Comparison of ENCODE assay signal across 8 mouse cellular contexts in the genomic region with DNA sequence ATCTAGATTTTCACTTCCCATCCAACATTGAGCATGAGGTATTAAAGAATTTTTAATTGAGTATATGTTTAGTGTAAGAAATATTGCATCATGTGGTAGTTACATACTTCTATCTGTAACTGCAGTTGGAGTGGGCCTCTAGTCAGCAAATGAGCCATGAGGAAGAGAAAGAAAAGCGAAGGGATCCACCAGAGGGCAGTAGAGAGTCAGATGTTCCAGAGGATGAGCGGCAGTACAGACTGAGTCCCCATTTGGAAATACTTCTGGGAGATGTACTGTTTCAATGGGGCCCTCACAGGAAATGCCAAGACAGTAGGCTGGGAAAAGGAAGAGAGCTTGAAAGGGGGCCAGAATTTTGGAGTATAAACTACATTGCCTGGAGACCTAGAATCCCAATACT.
DNase-seq lines count a peak whose midpoint lies in the region; ATAC-seq and TF ChIP-seq lines count a peak whose summit lies in the region.

No protein-coding gene starts in this region.

- no peaks in the 10 kb centered on the region for H3K9me3 ChIP-seq in MEL (replicated peaks; ENCODE audit: insufficient read depth, low read length)
- H3K9me3 ChIP-seq in embryonic facial prominence, embryonic 12.5 days = no peaks in the 10 kb centered on the region
- H3K9me3 ChIP-seq in lung, postnatal 0 days (ENCODE audit: low read length) = no peaks in the 10 kb centered on the region

- 0 out of 2 replicates have a peak, but pooled peaks have one; percentile 10 for ATAC-seq in embryonic facial prominence, embryonic 12.5 days (ENCODE audit: insufficient number of reproducible peaks, insufficient read depth, low FRiP score, low TSS enrichment)
- ATAC-seq in lung, postnatal 0 days = peak; percentile 63
- no peak for ATAC-seq in erythroid progenitor cell, adult 5-6 weeks (replicated peaks; ENCODE audit: low FRiP score, poor library complexity, severe bottlenecking)

- DNase-seq in MEL (ENCODE audit: low read depth, low spot score) = peak; percentile 73
- peak; percentile 66 to 84 for DNase-seq in heart, postnatal 14 days
- peak; percentile 44 for DNase-seq in large intestine, adult 2 months (ENCODE audit: low read depth, low spot score)
- peak; percentile 76 for DNase-seq in lung, postnatal 0 days (ENCODE audit: low spot score)
- peak; percentile 94 for DNase-seq in retina, embryonic 14.5 days (ENCODE audit: low spot score)

- TF ChIP-seq RAD21 in MEL (IDR thresholded peaks at IDR 0.05; ENCODE audit: low read depth, low read length) = peak; percentile 65

- WGBS in bone marrow, adult 2 months = 10% methylated on average over 2 of the region's 2 CpGs
- WGBS in embryonic facial prominence, embryonic 12.5 days = 5% methylated on average over 2 of the region's 2 CpGs
- WGBS in large intestine, adult 2 months = 6% methylated on average over 2 of the region's 2 CpGs
- 0% methylated on average over 2 of the region's 2 CpGs for WGBS in lung, postnatal 0 days

- H3K36me3 ChIP-seq in MEL (ENCODE audit: control insufficient read depth in 1 of 2, insufficient read depth in 2 of 2, low read length in 2 of 2) = no peaks in the 10 kb centered on the region
- H3K36me3 ChIP-seq in embryonic facial prominence, embryonic 12.5 days = no peaks in the 10 kb centered on the region
- H3K36me3 ChIP-seq in lung, postnatal 0 days (ENCODE audit: insufficient read depth, low read length) = no peaks in the 10 kb centered on the region

- TF ChIP-seq POLR2A in MEL (IDR thresholded peaks at IDR 0.05; ENCODE audit: control insufficient read depth in 1 of 2, insufficient read depth in 1 of 2, low read depth in 1 of 2, low read length in 2 of 2, poor library complexity in 1 of 2) = no peak
- TF ChIP-seq POLR2A in bone marrow, adult 2 months (IDR thresholded peaks at IDR 0.05; ENCODE audit: borderline replicate concordance, control insufficient read depth, low read depth, low read length) = no peak

- H3K4me1 ChIP-seq in MEL (ENCODE audit: control insufficient read depth in 1 of 2, insufficient read depth in 2 of 2, low read length in 2 of 2) = no peaks in the 10 kb centered on the region
- H3K4me1 ChIP-seq in bone marrow, adult 2 months (ENCODE audit: control insufficient read depth, insufficient read depth, low read length) = no peaks in the 10 kb centered on the region
- no peaks in the 10 kb centered on the region for H3K4me1 ChIP-seq in embryonic facial prominence, embryonic 12.5 days
- H3K4me1 ChIP-seq in lung, postnatal 0 days (ENCODE audit: insufficient read depth, low read depth, low read length) = no peaks in the 10 kb centered on the region

- intact Hi-C loops in heart, postnatal 14 days (cut with DNase I) = loop anchor here (2.0 kb wide), 1 partner anchor 44 kb away; no protein-coding TSS in a partner anchor

- H3K4me2 ChIP-seq in embryonic facial prominence, embryonic 12.5 days (replicated peaks) = no peak overlapping the region
- H3K4me2 ChIP-seq in lung, postnatal 0 days (replicated peaks; ENCODE audit: low read depth, low read length) = no peak overlapping the region

- H3K79me2 ChIP-seq in MEL (ENCODE audit: control insufficient read depth, insufficient read depth, low read length, poor library complexity) = no peaks in the 10 kb centered on the region

- no peak overlapping the region for H3K27ac ChIP-seq in MEL (ENCODE audit: control insufficient read depth, low read depth, low read length)
- H3K27ac ChIP-seq in bone marrow, adult 2 months (ENCODE audit: control insufficient read depth, insufficient read depth, low read depth, low read length, poor library complexity) = no peak overlapping the region
- no peak overlapping the region for H3K27ac ChIP-seq in embryonic facial prominence, embryonic 12.5 days
- no peak overlapping the region for H3K27ac ChIP-seq in lung, postnatal 0 days (ENCODE audit: low read length)

- H3K4me3 ChIP-seq in MEL (ENCODE audit: control insufficient read depth in 1 of 2, insufficient read depth in 1 of 2, low read depth in 2 of 2, low read length in 2 of 2) = no peak overlapping the region
- no peak overlapping the region for H3K4me3 ChIP-seq in bone marrow, adult 2 months (replicated peaks; ENCODE audit: control insufficient read depth, low read depth, low read length)
- no peak overlapping the region for H3K4me3 ChIP-seq in embryonic facial prominence, embryonic 12.5 days
- no peak overlapping the region for H3K4me3 ChIP-seq in lung, postnatal 0 days (ENCODE audit: low read depth, low read length)

- H3K9ac ChIP-seq in MEL (ENCODE audit: control insufficient read depth, low read depth, low read length, poor library complexity, severe bottlenecking) = no peak overlapping the region
- H3K9ac ChIP-seq in embryonic facial prominence, embryonic 12.5 days = no peak overlapping the region
- no peak overlapping the region for H3K9ac ChIP-seq in lung, postnatal 0 days (replicated peaks; ENCODE audit: low read depth)

- H3K27me3 ChIP-seq in MEL (ENCODE audit: control insufficient read depth in 1 of 2, insufficient read depth in 2 of 2, low read length in 2 of 2) = no peaks in the 10 kb centered on the region
- no peaks in the 10 kb centered on the region for H3K27me3 ChIP-seq in embryonic facial prominence, embryonic 12.5 days
- no peaks in the 10 kb centered on the region for H3K27me3 ChIP-seq in lung, postnatal 0 days (replicated peaks; ENCODE audit: insufficient read depth, low read length)

- TF ChIP-seq EP300 in MEL (IDR thresholded peaks at IDR 0.05; ENCODE audit: low read depth in 1 of 2, low read length in 2 of 2) = no peak
- no peak for TF ChIP-seq EP300 in lung, postnatal 0 days (IDR thresholded peaks at IDR 0.05)

- peak; percentile 60 to 70 (median 63) for TF ChIP-seq CTCF in MEL (IDR thresholded peaks at IDR 0.05 in 2 of 3, conservative IDR thresholded peaks at IDR 0.05 in 1 of 3; ENCODE audit: control insufficient read depth in 1 of 3, insufficient read depth in 1 of 3, low read depth in 2 of 3, low read length in 3 of 3, poor library complexity in 1 of 3, severe bottlenecking in 1 of 3)
- TF ChIP-seq CTCF in bone marrow, adult 2 months (IDR thresholded peaks at IDR 0.05; ENCODE audit: control insufficient read depth, insufficient read depth, low read length) = peak; percentile 47
- TF ChIP-seq CTCF in lung, postnatal 0 days (IDR thresholded peaks at IDR 0.05) = peak; percentile 83

TF ChIP-seq in MEL, 35 proteins besides CTCF, POLR2A, EP300 and RAD21:
- TF ChIP-seq ZC3H11A (IDR thresholded peaks at IDR 0.05; ENCODE audit: low read depth, low read length) (peak; percentile 36), E2F4 (IDR thresholded peaks at IDR 0.05; ENCODE audit: borderline replicate concordance, low read depth, low read length) (no peak), SMC3 (IDR thresholded peaks at IDR 0.05; ENCODE audit: low read depth, low read length) (peak; percentile 75), ETS1 (IDR thresholded peaks at IDR 0.05; ENCODE audit: low read depth, low read length) (no peak)

Comparison
In these comparisons a context has a peak if more than half of its experiments do, and no peak if none do; other contexts are left out.
1. DNase-seq: peak in every context shown above with its lines; median percentile 94 in retina, embryonic 14.5 days; 76 in lung, postnatal 0 days; 75 in heart, postnatal 14 days; 73 in MEL; 44 in large intestine, adult 2 months.